Mouse (Mus musculus) testis, adult 2 months (tissue): ENCODE data around the gene Sema3c.

Experiments
- CTCF ChIP-seq: fragments of 200-500 bp; IDR thresholded peaks from 2 replicates; pipeline ENCODE4 v1.5.1; 2012; ENCODE audit warnings: low read depth, mild to moderate bottlenecking, inconsistent platforms, low read length, moderate library complexity; ENCODE audit not compliant: control insufficient read depth, insufficient read depth, insufficient replicate concordance
- POLR2A ChIP-seq: fragments of 200-500 bp; IDR thresholded peaks from 2 replicates; pipeline ENCODE4 v1.6.1; 2012; ENCODE audit warnings: low read depth, mild to moderate bottlenecking, inconsistent platforms, low read length, moderate library complexity; ENCODE audit not compliant: control insufficient read depth

DNA sequence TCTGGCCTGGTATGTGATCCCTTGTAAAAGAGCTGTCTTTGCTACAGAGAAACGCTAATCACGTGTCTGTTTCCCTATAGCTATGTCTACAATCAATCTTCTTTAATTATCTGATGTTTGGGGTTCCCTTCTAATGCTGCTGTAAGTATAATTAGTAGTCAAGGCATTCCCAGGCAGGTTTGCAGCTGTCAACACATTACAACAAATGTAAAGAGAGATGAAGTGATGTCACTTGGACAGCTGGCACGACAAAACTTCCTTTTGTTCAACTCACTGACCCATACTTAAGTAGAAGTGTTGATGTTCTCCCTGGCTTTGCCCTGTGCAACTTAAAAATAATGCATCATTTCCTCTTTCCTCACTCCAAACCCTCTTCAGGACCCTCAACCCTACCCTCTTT, 22.4 kb upstream of the Sema3c start:
- TF ChIP-seq POLR2A (no peak), CTCF (no peak)
